Mouse (Mus musculus) limb, embryonic 11.5 days (tissue): Measurements from ENCODE around the gene Wbp4. TPM values are rescaled to one million over a fixed set of nuclear protein-coding genes. Genes with fewer than 3 reads are reported as not detected.
A peak's percentile ranks its signal among the peaks of the same experiment; 100 is the strongest.
"Not testable (repeated sequence)": the region's sequence is repeated elsewhere in the genome, so short reads cannot be mapped to it uniquely, and the experiment has no call there.

Source experiments
- ATAC-seq: fragments of 200-750 bp; cut with Nextera tagmentation; 2 replicates; pipeline ENCODE4 v1.8.0; 2017; ENCODE audit warnings: low read depth; ENCODE audit not compliant: insufficient number of reproducible peaks, low FRiP score, low TSS enrichment
- DNase-seq: peaks from one replicate; pipeline ENCODE4 v3.0.0-alpha.2; 2015; ENCODE audit warnings: low spot score
- H3K27ac ChIP-seq: fragments of 300-500 bp; sonication (generic); replicated peaks from 2 replicates; pipeline ENCODE4 v1.5.1; 2014; ENCODE audit warnings: low read depth, mild to moderate bottlenecking, low read length
- H3K27me3 ChIP-seq: fragments of 300-500 bp; sonication (generic); 2 replicates; pipeline ENCODE4 v1.6.1; 2014; ENCODE audit warnings: mild to moderate bottlenecking, low read length, mixed read lengths; ENCODE audit not compliant: control insufficient read depth, insufficient read depth
- H3K36me3 ChIP-seq: fragments of 300-500 bp; sonication (generic); 2 replicates; pipeline ENCODE4 v1.6.1; 2014; ENCODE audit warnings: mild to moderate bottlenecking, low read length, moderate library complexity, mixed read lengths; ENCODE audit not compliant: control insufficient read depth, insufficient read depth
- H3K4me1 ChIP-seq: fragments of 300-500 bp; sonication (generic); 2 replicates; pipeline ENCODE4 v1.6.1; 2014; ENCODE audit warnings: low read length, mixed read lengths; ENCODE audit not compliant: control insufficient read depth, insufficient read depth
- H3K4me2 ChIP-seq: fragments of 300-500 bp; sonication (generic); 2 replicates; pipeline ENCODE4 v1.6.1; 2014; ENCODE audit warnings: low read depth, mild to moderate bottlenecking, moderate library complexity; ENCODE audit not compliant: severe bottlenecking
- H3K4me3 ChIP-seq: fragments of 300-500 bp; sonication (generic); 2 replicates; pipeline ENCODE4 v1.5.1; 2014; ENCODE audit warnings: low read depth, low read length
- H3K9ac ChIP-seq: fragments of 300-500 bp; sonication (generic); 2 replicates; pipeline ENCODE4 v1.6.1; 2014; ENCODE audit warnings: mild to moderate bottlenecking, low read length
- H3K9me3 ChIP-seq: fragments of 300-500 bp; sonication (generic); 2 replicates; pipeline ENCODE4 v1.6.1; 2016; ENCODE audit warnings: low read length; ENCODE audit not compliant: control insufficient read depth
- WGBS: fragments of 180-500 bp; shearing (Covaris S2); extraction: QIAGEN DNeasy Blood & Tissue Kit; methylation state at CpG from one replicate; pipeline ENCODE4 v1.1.7; 2014; 5-methylcytosine and 5-hydroxymethylcytosine counted together
- polyA plus RNA-seq: library from polyadenylated mRNA; unstranded; fragments of >200 nt; fragmentation: Nextera tagmentation; extraction: Ambion mirVana; gene quantifications from 2 replicates; pipeline ENCODE4 v1.2.1, GENCODE M21; 2014

The Wbp4 gene
- polyA plus RNA-seq, 1 experiment from 2014 or later = 59.4 TPM

DNA sequence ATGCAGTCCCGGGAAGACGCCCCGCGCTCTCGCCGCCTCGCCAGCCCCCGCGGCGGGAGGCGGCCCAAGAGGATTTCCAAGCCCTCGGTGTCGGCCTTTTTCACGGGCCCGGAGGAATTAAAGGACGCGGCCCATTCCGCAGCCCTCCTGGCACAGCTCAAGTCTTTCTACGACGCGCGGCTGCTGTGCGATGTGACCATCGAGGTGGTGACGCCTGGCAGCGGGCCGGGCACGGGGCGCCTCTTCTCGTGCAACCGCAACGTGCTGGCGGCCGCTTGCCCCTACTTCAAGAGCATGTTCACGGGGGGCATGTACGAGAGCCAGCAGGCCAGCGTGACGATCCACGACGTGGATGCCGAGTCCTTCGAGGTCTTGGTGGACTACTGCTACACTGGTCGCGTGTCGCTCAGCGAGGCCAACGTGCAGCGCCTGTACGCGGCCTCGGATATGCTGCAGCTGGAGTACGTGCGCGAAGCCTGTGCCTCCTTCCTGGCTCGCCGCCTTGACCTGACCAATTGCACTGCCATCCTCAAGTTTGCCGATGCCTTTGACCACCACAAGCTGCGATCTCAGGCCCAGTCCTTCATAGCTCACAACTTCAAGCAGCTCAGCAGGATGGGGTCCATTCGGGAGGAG lies 54.5 kb downstream of the Wbp4 start:
- H3K9me3 ChIP-seq, H3K4me1 ChIP-seq, DNase-seq, H3K27ac ChIP-seq, H3K27me3 ChIP-seq, H3K36me3 ChIP-seq: not testable (repeated sequence)
- ATAC-seq = peak; percentile 35
- 50% methylated on average over 8 of the region's 59 CpGs for WGBS
- Histone ChIP-seq H3K9ac (peak overlapping the region; percentile 72), H3K4me2 (peak overlapping the region; percentile 48), H3K4me3 (peak overlapping the region; percentile 42)

DNA sequence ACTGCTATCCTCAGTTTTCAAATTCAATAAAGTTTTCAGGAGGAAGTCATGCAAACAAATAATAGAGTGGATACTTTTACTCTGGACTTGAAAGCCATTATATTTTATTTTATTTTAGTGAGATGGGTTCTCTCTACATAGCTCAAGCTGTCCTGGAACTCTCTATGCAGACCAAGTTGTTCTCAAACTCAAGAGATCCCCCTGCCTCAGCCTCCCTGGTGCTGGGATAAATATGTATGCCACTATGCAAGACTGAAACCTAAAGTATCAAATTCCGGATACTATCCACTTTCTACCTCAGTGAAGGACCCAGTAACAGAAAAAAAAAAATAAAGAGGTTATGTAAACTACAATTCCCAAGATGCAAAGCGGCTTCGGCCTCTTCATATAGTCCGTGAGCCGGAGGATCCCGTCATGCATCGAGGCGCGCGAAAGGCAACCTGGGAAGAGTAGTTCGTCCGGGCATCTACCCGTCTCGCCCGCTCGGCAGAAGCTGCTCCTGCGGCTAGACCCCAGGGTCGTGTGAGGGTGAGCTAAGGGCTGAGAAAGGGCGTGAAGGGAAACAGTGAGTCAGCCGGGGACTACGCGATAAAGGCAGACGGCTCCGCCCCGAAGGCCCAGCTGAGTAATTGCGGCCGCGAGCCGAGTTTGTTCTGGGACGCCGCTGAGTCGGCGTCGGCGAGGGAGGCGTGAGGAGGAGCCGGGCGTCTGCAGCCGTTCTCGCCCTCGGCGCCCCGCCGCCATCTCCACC lies 55.2 kb downstream of the Wbp4 start, which contains the start of gene Kbtbd7:
Gene Kbtbd7, plus strand, starts transcription at position 533 of the 751 bp plus-strand sequence.
- DNase-seq = peak; percentile 93
- Histone ChIP-seq H3K4me1 (no peaks in the 10 kb centered on the region), H3K4me3 (peak within 1 kb of the TSS; percentile 42), H3K36me3 (peaks cover 7% of the 10 kb centered on the region), H3K27ac (0 out of 2 replicates have a peak within 1 kb of the TSS, but pooled peaks have one; percentile 30), H3K4me2 (peak within 1 kb of the TSS; percentile 48), H3K9me3 (peaks cover 4% of the 10 kb centered on the region; the same call in 1 of the 2 replicates), H3K27me3 (no peaks in the 10 kb centered on the region), H3K9ac (peak within 1 kb of the TSS; percentile 72)
- under 1% methylated on average over 44 of the region's 44 CpGs for WGBS
- ATAC-seq = peak; percentile 96

DNA sequence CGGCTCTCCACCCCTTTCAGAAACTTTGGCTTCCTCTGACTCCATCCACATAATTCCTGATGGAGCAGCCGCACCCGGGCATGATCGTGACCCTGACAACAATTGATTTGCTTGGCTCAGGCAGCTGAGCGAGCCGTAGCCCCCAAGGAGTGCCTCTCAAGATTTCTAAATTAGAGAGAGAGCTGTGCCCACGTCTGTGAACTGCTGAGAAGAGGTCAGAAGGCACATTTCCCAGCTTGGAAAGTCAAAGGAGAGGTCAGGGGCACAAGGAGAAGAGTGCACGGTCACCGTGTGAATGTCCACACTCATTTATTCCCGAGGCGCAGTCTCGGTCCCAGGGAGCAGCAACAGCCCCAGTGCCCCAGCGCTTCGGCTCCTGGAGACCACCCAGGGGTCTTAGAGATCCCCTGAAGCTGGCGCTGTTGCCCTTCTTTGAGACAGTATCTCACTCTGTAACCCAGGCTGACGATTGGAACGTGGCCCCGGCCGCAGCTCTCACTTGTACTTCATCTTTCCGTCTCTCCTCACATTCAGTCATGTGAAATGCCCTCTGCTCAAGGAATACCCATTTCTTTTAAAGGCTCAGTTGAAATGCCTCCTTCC lies 61.1 kb downstream of the Wbp4 start:
- ATAC-seq (no peak), DNase-seq (no peak)
- Histone ChIP-seq H3K36me3 (0 out of 2 replicates have a peak, but pooled peaks cover 3% of the 10 kb centered on the region), H3K27ac (no peak overlapping the region), H3K4me3 (no peak overlapping the region), H3K4me2 (no peak overlapping the region), H3K27me3 (no peaks in the 10 kb centered on the region), H3K9me3 (no peaks in the 10 kb centered on the region), H3K9ac (no peak overlapping the region), H3K4me1 (no peaks in the 10 kb centered on the region)
- WGBS = 80% methylated on average over 20 of the region's 20 CpGs

DNA sequence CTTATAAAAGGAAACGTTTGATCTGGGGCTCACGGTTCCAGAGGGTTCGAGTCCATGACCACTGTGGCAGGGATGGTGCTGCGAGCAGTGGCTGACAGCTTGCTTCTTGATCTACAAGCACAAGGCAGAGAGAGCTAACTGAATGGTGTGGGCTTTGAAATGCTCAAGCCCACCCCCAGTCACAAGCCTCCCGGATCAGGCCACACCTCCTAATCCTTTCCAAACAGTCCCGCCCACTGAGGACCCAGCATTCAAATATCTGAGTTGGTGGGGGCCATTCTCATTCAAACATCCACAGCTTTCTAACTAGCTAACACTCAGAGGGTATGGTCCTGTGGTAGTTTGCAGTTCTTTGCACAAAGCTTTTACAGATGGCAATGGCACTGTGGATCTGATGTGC lies 68.2 kb downstream of the Wbp4 start:
- H3K4me3 ChIP-seq = no peak overlapping the region
- H3K9me3 ChIP-seq = no peaks in the 10 kb centered on the region
- DNase-seq (no peak), ATAC-seq (no peak)
- no peak overlapping the region for H3K27ac ChIP-seq
- H3K4me1 ChIP-seq = no peaks in the 10 kb centered on the region
- no peak overlapping the region for H3K4me2 ChIP-seq
- no peaks in the 10 kb centered on the region for H3K27me3 ChIP-seq
- no peaks in the 10 kb centered on the region for H3K36me3 ChIP-seq
- no peak overlapping the region for H3K9ac ChIP-seq
- WGBS = 86% methylated on average over 6 of the region's 6 CpGs

DNA sequence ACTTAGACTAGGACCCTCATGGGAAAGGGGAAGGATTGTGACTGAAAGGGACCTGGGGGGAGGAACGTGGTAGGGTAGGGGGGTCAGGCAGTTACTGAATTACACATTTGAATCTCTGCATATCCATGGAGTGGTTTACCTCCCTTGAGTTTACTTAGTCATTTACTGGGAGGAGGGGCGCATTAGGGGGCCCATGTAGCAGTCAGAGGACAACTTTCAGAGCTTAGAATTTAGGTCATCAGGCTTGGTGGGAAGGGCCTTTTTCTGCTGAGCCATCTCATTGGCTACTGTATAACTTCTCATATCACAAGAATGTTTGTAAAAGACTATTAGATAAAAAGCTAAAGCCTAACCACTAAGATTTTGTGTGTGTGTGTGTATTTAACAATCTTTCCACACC lies 70.7 kb downstream of the Wbp4 start:
- no peaks in the 10 kb centered on the region for H3K36me3 ChIP-seq
- DNase-seq = no peak
- ATAC-seq = no peak
- no peak overlapping the region for H3K4me2 ChIP-seq
- H3K4me1 ChIP-seq = no peaks in the 10 kb centered on the region
- H3K9me3 ChIP-seq = no peaks in the 10 kb centered on the region
- WGBS = 85% methylated on average over 2 of the region's 2 CpGs
- no peak overlapping the region for H3K9ac ChIP-seq
- H3K27me3 ChIP-seq = no peaks in the 10 kb centered on the region
- no peak overlapping the region for H3K27ac ChIP-seq
- no peak overlapping the region for H3K4me3 ChIP-seq

Other genes with a start within 250 kb of the Wbp4 start
- gene Zfp957, start 234.2 kb downstream of the Wbp4 start, polyA plus RNA-seq = not detected in 2 replicates
- 19.6 and 20.8 TPM in 2 replicates for gene Rgcc, start 179.9 kb downstream of the Wbp4 start, polyA plus RNA-seq
- gene Naa16, start 90.7 kb downstream of the Wbp4 start, polyA plus RNA-seq = 49.1 and 51.5 TPM in 2 replicates
- 9.0 and 9.9 TPM in 2 replicates for gene Mtrf1, start 83.7 kb downstream of the Wbp4 start, polyA plus RNA-seq
- 18.7 and 20.8 TPM in 2 replicates for gene Kbtbd7, start 55.0 kb downstream of the Wbp4 start, polyA plus RNA-seq
- 5.8 and 7.3 TPM in 2 replicates for gene Kbtbd6, start 29.7 kb downstream of the Wbp4 start, polyA plus RNA-seq
- gene Elf1, start 326 bp downstream of the Wbp4 start, polyA plus RNA-seq = 7.5 and 7.8 TPM in 2 replicates
- gene Sugt1, start 106.2 kb upstream of the Wbp4 start, polyA plus RNA-seq = 161 and 165 TPM in 2 replicates
- gene Cnmd, start 180.7 kb upstream of the Wbp4 start, polyA plus RNA-seq = 15.2 and 18.9 TPM in 2 replicates